Mouse (Mus musculus) kidney, adult 10 weeks (tissue): ENCODE data around the gene Fbxw20. TPM values are rescaled to one million over a fixed set of nuclear protein-coding genes. Genes with fewer than 3 reads are reported as not detected.

Experiments
- polyA plus RNA-seq: library from polyadenylated mRNA; stranded (reverse); fragments of 350-450 nt; fragmentation: Illumina TruSeq; extraction: RNeasy Lipid Tissue Mini Kit (QIAGEN cat#74804); gene quantifications from one replicate; pipeline ENCODE4 v1.2.3, GENCODE M21; 2014; ENCODE audit warnings: low read depth, low replicate concordance

Fbxw20 gene
- not detected for polyA plus RNA-seq

DNA sequence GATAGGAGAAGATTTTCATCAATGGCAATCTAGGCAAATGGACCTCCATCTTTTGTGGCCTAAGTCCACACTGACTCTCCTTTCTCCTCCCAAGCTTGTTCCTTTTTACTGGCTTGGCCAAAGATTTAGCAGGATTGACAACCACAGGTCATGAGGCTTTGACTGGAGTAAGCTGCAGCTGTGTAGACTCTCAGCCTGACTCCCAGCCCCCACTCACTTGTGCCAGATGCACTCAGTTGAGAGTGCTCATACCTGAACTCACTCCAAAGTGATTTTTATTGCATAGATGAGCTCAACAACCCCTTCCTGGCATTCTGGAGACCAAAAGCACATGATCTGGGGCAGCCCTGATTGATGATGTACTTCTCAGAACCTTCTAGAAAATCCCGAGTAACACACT lies at the start of gene Fbxw20:
Gene Fbxw20, minus strand, starts transcription at position 101 of the 400 bp plus-strand sequence.

DNA sequence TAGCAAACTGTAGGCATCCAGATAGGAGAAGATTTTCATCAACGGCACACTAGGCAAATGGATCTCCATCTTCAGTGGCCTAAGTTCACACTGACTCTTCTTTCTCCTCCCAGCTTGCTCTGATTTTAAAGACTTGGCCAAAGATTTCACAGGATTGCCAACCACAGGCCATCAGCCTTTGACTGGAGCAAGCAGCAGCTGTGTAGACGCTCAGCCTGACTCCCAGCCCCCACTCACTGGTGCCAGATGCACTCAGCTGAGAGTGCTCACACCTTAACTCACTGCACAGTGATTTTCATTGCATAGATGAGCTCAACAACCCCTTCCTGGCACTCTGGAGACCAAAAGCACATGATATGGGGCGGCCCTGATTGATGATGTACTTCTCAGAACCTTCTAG lies 38.7 kb downstream of the Fbxw20 start, which contains the start of gene Fbxw13:
Gene Fbxw13, minus strand, starts transcription at position 101 of the 400 bp plus-strand sequence.

Other genes starting within 250 kb of the Fbxw20 start
- gene Ucn2, start 248.7 kb downstream of the Fbxw20 start, polyA plus RNA-seq = not detected
- 0.12 TPM for gene Pfkfb4, start 243.0 kb downstream of the Fbxw20 start, polyA plus RNA-seq
- gene Shisa5, start 196.2 kb downstream of the Fbxw20 start, polyA plus RNA-seq = 22.6 TPM
- gene Trex1, start 175.0 kb downstream of the Fbxw20 start, polyA plus RNA-seq = not detected
- 5.9 TPM for gene Atrip, start 160.6 kb downstream of the Fbxw20 start, polyA plus RNA-seq
- gene Ccdc51, start 152.3 kb downstream of the Fbxw20 start, polyA plus RNA-seq = 2.2 TPM
- gene Tma7, start 152.2 kb downstream of the Fbxw20 start, polyA plus RNA-seq = 539 TPM
- 1.0 TPM for gene Plxnb1, start 139.4 kb downstream of the Fbxw20 start, polyA plus RNA-seq
- gene Fbxw21, start 72.7 kb downstream of the Fbxw20 start, polyA plus RNA-seq = not detected
- not detected for gene Fbxw13, start 38.8 kb downstream of the Fbxw20 start, polyA plus RNA-seq
- not detected for gene Fbxw14, start 52.9 kb upstream of the Fbxw20 start, polyA plus RNA-seq
- not detected for gene Fbxw28, start 104.9 kb upstream of the Fbxw20 start, polyA plus RNA-seq
- gene Fbxw22, start 169.5 kb upstream of the Fbxw20 start, polyA plus RNA-seq = not detected
- not detected for gene Fbxw16, start 214.4 kb upstream of the Fbxw20 start, polyA plus RNA-seq